Mouse (Mus musculus): ENCODE data around the gene Pde4b.

DNA sequence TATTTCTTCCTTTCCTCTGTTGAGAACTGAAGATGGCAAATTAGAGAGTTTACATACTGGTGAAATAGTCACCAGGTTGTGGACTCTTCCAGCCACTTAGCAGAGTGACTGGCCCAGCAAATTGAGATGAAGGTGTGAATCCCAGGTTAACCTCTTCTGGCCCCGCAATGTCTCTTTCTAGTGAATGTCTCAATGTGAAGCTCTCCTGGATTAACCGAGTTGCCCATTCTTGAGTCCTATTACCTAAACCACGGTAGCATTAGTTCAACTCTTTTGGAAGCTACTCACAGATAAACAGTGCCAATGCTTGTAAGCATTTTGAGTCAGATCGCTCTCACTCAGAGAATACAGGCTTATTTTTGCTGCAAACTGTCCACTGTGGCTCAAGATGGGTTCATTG is 491.7 kb downstream of the Pde4b start:
- TF ChIP-seq CTCF (IDR thresholded peaks at IDR 0.05; ENCODE audit: low read depth, low read length): no peak
- no peak for TF ChIP-seq EP300 (IDR thresholded peaks at IDR 0.05; ENCODE audit: insufficient read depth, low read depth, low read length)

Measured in ES-Bruce4 (cell line).